Mouse (Mus musculus): Measurements from ENCODE around the gene Dpm1.

- TF ChIP-seq CTCF (IDR thresholded peaks at IDR 0.05; ENCODE audit: low read depth) (no peak), EP300 (IDR thresholded peaks at IDR 0.05; ENCODE audit: low read depth) (no peak)
Observed at GRCm38 (mm10) chr2:168193685-168194084, 36.7 kb downstream of the Dpm1 start.

Measured in heart, postnatal 0 days (tissue).